Mouse (Mus musculus) midbrain, embryonic 11.5 days (tissue): ENCODE data around the gene Pkn3. TPM values are rescaled to one million over a fixed set of nuclear protein-coding genes. Genes with fewer than 3 reads are reported as not detected.
"Not testable (repeated sequence)": the region's sequence is repeated elsewhere in the genome, so short reads cannot be mapped to it uniquely, and the experiment has no call there.

Experiments
- ATAC-seq: fragments of 200-750 bp; cut with Nextera tagmentation; 2 replicates; pipeline ENCODE4 v1.8.0; 2017; ENCODE audit warnings: moderate TSS enrichment, moderate library complexity; ENCODE audit not compliant: low FRiP score
- DNase-seq: peaks from one replicate; pipeline ENCODE4 v3.0.0; 2015; ENCODE audit warnings: low spot score; ENCODE audit errors: missing footprints
- H3K27ac ChIP-seq: fragments of 300-500 bp; sonication (generic); 2 replicates; pipeline ENCODE4 v1.5.1; 2014; ENCODE audit warnings: low read depth, low read length
- H3K27me3 ChIP-seq: fragments of 300-500 bp; sonication (generic); 2 replicates; pipeline ENCODE4 v1.6.1; 2014; ENCODE audit warnings: mild to moderate bottlenecking, low read length, moderate library complexity, mixed read lengths; ENCODE audit not compliant: control insufficient read depth, insufficient read depth
- H3K36me3 ChIP-seq: fragments of 300-500 bp; sonication (generic); 2 replicates; pipeline ENCODE4 v1.6.1; 2014; ENCODE audit warnings: mild to moderate bottlenecking, low read length, moderate library complexity, mixed read lengths; ENCODE audit not compliant: control insufficient read depth, insufficient read depth
- H3K4me1 ChIP-seq: fragments of 300-500 bp; sonication (generic); 2 replicates; pipeline ENCODE4 v1.6.1; 2014; ENCODE audit warnings: low read length; ENCODE audit not compliant: control insufficient read depth, insufficient read depth
- H3K4me2 ChIP-seq: fragments of 300-500 bp; sonication (generic); 2 replicates; pipeline ENCODE4 v1.6.1; 2014; ENCODE audit warnings: mild to moderate bottlenecking, moderate library complexity
- H3K4me3 ChIP-seq: fragments of 300-500 bp; sonication (generic); 2 replicates; pipeline ENCODE4 v1.5.1; 2014; ENCODE audit warnings: low read depth, low read length
- H3K9ac ChIP-seq: fragments of 300-500 bp; sonication (generic); 2 replicates; pipeline ENCODE4 v1.6.1; 2014; ENCODE audit warnings: low read length
- H3K9me3 ChIP-seq: fragments of 300-500 bp; sonication (generic); 2 replicates; pipeline ENCODE4 v1.6.1; 2016; ENCODE audit warnings: low read length; ENCODE audit not compliant: control insufficient read depth
- WGBS: fragments of 180-500 bp; shearing (Covaris S2); extraction: QIAGEN DNeasy Blood & Tissue Kit; methylation state at CpG from one replicate; pipeline ENCODE4 v1.1.7; 2014; 5-methylcytosine and 5-hydroxymethylcytosine counted together
- polyA plus RNA-seq: library from polyadenylated mRNA; unstranded; fragments of >200 nt; fragmentation: Nextera tagmentation; extraction: Ambion mirVana; gene quantifications from 2 replicates; pipeline ENCODE4 v1.2.1, GENCODE M21; 2014

The Pkn3 gene
- polyA plus RNA-seq, 1 experiment from 2014 or later, result 8.4 TPM

GRCm38 (mm10) chr2:30048101-30048501, 29.4 kb upstream of the Pkn3 start:
- Histone ChIP-seq H3K4me3 (peak overlapping the region; percentile 49), H3K27ac (peak overlapping the region; percentile 73), H3K4me1 (no peaks in the 10 kb centered on the region), H3K9ac (peak overlapping the region; percentile 62), H3K4me2 (peak overlapping the region; percentile 58), H3K9me3 (no peaks in the 10 kb centered on the region), H3K36me3 (no peaks in the 10 kb centered on the region), H3K27me3 (no peaks in the 10 kb centered on the region)
- DNase-seq (no peak), ATAC-seq (no peak)
- WGBS, result 62% methylated on average over 11 of the region's 11 CpGs

GRCm38 (mm10) chr2:30048699-30049388, 28.6 kb upstream of the Pkn3 start, which contains the start of gene Wdr34:
Gene Wdr34 (minus strand): TSS chr2:30048881.
- no peaks in the 10 kb centered on the region for H3K4me1 ChIP-seq
- peak within 1 kb of the TSS; percentile 58 for H3K4me2 ChIP-seq
- ATAC-seq (peak; percentile 95), DNase-seq (peak; percentile 100)
- peak within 1 kb of the TSS; percentile 77 for H3K9ac ChIP-seq
- H3K27me3 ChIP-seq, result no peaks in the 10 kb centered on the region
- no peaks in the 10 kb centered on the region for H3K36me3 ChIP-seq
- H3K27ac ChIP-seq, result peak within 1 kb of the TSS; percentile 91
- H3K4me3 ChIP-seq, result peak within 1 kb of the TSS; percentile 49
- no peaks in the 10 kb centered on the region for H3K9me3 ChIP-seq
- 1% methylated on average over 54 of the region's 54 CpGs for WGBS

- DNase-seq, result peak; percentile 80
- WGBS, result 90% methylated on average over 3 of the region's 3 CpGs
- no peak for ATAC-seq
- Histone ChIP-seq H3K36me3 (no peaks in the 10 kb centered on the region), H3K27ac (no peak overlapping the region), H3K9ac (no peak overlapping the region), H3K27me3 (no peaks in the 10 kb centered on the region), H3K9me3 (no peaks in the 10 kb centered on the region), H3K4me2 (no peak overlapping the region), H3K4me1 (no peaks in the 10 kb centered on the region), H3K4me3 (no peak overlapping the region)
Observed at GRCm38 (mm10) chr2:30049831-30050230, 27.7 kb upstream of the Pkn3 start.

DNA sequence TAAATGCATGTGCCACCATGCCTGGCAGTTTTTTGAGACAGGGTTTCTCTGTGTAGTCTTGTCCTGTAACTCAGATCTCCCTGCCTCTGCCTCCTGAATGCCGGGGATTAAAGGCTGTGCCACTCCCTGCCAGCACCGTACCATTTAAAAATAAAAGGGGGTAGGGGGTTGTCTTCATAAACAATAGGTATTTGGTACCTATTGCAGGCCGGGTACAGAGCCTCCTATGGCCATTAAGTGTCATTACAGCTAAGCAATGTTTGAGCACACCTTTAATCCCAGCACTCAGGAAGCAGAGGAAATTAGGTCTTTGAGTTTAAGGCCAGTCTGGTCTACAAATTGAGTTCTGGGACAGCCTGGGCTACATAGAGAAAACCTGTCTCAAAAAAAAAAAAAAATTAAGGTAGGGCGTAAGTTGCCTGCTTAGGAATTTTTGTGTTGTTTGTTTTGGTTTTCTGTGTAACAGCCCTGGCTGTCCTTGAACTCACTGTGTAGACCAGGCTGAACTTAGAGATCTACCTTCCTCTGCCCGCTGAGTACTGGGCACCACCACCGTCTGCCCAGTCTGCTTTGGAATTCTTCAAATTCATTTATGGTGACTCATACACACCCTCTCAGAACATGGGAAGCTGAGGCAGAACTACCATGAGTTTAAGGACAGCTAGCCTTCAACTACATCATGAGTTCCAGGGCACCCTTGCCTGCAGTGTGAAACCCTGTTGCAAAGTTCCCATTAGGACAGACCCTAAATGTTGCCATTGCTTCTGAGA, 25.3 kb upstream of the Pkn3 start:
- H3K27me3 ChIP-seq, result no peaks in the 10 kb centered on the region
- no peak overlapping the region for H3K27ac ChIP-seq
- WGBS, result 51% methylated on average over 6 of the region's 6 CpGs
- H3K4me1 ChIP-seq, result no peaks in the 10 kb centered on the region
- no peak overlapping the region for H3K4me3 ChIP-seq
- DNase-seq (peak; percentile 81), ATAC-seq (no peak)
- no peak overlapping the region for H3K4me2 ChIP-seq
- no peaks in the 10 kb centered on the region for H3K36me3 ChIP-seq
- no peak overlapping the region for H3K9ac ChIP-seq
- no peaks in the 10 kb centered on the region for H3K9me3 ChIP-seq

DNA sequence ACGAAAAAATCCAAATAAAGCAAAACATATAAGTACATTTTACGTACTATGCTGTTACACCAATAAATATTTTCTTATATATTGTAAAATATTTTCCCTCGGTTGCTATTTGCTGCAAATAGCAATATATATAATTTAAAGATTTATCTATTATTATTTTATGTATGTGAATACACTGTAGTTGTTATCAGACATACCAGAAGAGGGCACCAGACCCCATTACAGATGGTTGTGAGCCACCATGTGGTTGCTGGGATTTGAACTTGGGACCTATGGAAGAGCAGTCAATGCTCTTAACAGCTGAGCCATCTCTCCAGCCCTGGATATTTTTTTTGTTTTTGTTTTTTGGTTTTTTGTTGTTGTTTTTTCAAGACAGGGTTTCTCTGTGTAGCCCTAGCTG, 22.2 kb upstream of the Pkn3 start:
- DNase-seq, H3K9ac ChIP-seq, H3K27ac ChIP-seq, H3K4me3 ChIP-seq, H3K27me3 ChIP-seq, H3K4me1 ChIP-seq, ATAC-seq, H3K9me3 ChIP-seq, H3K36me3 ChIP-seq, H3K4me2 ChIP-seq: not testable (repeated sequence)
- WGBS, result 95% methylated on average over 3 of the region's 3 CpGs

- 90% methylated on average over 3 of the region's 3 CpGs for WGBS
- ATAC-seq, result no peak
- H3K4me3 ChIP-seq, result no peak overlapping the region
Observed at GRCm38 (mm10) chr2:30056736-30057135, 20.7 kb upstream of the Pkn3 start.

DNA sequence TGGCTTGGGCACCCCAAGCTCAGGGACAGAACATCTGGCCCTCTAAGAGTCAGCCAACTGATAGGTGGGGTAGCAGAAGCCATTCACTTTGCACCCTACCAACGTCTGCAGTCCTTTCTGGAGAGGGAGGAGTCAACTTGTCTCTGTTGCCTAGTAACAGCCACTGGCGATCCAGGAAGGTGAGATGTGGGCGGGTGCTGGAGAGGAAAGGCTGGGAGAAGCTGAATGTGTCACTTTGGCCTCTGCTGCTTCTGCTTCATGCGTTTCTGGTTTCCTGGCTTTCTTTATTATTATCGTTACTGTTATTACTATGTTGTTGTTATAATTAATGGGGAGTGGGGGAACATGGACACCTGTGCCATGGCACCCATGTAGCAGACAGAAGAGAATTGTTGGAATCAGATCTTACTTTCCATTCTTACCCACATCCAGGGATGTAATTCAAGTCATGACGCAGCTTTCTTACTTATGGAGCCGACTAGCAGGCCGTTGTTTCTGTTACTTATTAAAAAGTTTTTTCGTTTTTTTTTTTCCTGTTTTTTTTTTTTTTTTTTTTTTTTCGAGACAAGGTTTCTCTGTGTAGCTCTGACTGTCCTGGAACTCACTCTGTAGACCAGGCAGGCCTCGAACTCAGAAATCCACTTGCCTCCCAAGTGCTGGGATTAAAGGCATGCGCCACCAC, 20.1 kb upstream of the Pkn3 start, which contains the start of gene Set:
Gene Set (plus strand): TSS at position 156 of the 682 bp plus-strand sequence.
- peaks cover 6% of the 10 kb centered on the region for H3K4me1 ChIP-seq
- no peak within 1 kb of the TSS for H3K9ac ChIP-seq
- no peaks in the 10 kb centered on the region for H3K36me3 ChIP-seq
- H3K27ac ChIP-seq, result no peak within 1 kb of the TSS; the same call in 1 of the 2 replicates
- WGBS, result 47% methylated on average over 11 of the region's 12 CpGs
- H3K27me3 ChIP-seq, result no peaks in the 10 kb centered on the region
- no peak within 1 kb of the TSS for H3K4me2 ChIP-seq
- DNase-seq (no peak), ATAC-seq (no peak)
- H3K4me3 ChIP-seq, result no peak within 1 kb of the TSS
- H3K9me3 ChIP-seq, result no peaks in the 10 kb centered on the region

More at GRCm38 (mm10) chr2:30056736-30057135, 20.7 kb upstream of the Pkn3 start:
- Histone ChIP-seq H3K9ac (no peak overlapping the region), H3K27ac (no peak overlapping the region), H3K27me3 (no peaks in the 10 kb centered on the region), H3K4me2 (no peak overlapping the region), H3K4me1 (peaks cover 6% of the 10 kb centered on the region), H3K36me3 (no peaks in the 10 kb centered on the region), H3K9me3 (no peaks in the 10 kb centered on the region)
- no peak for DNase-seq

DNA sequence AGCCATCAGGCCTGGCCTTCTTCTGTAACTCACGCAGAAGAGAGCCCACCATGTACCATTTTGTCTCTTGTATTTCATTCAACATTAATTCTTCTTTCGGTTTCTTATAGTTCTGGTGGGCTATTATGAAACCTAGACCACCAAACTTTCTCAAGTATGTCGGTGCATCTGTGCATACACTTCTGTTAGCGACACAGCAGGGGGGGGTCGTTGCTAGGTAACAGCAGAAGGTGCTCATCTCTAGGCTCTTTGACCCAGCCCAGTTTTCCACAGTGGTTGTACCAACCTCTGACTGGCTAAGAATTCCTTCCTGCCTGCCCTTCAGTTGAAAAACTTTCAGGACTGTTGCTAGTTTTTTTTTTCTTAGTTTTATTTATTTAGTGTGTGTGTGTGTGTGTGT, 19.1 kb upstream of the Pkn3 start:
- no peak overlapping the region; the same call in 1 of the 2 replicates for H3K27ac ChIP-seq
- no peaks in the 10 kb centered on the region for H3K36me3 ChIP-seq
- no peak overlapping the region for H3K4me2 ChIP-seq
- no peak overlapping the region for H3K9ac ChIP-seq
- ATAC-seq (no peak), DNase-seq (no peak)
- H3K27me3 ChIP-seq, result no peaks in the 10 kb centered on the region
- H3K4me1 ChIP-seq, result peaks cover 13% of the 10 kb centered on the region
- no peaks in the 10 kb centered on the region for H3K9me3 ChIP-seq
- no peak overlapping the region for H3K4me3 ChIP-seq
- whole genome bisulfite sequencing, result 35% methylated on average over 5 of the region's 5 CpGs
